Mouse (Mus musculus) limb, embryonic 14.5 days (tissue): ENCODE measurements around the gene Gmds. TPM values are rescaled to one million over a fixed set of nuclear protein-coding genes. Genes with fewer than 3 reads are reported as not detected.
A peak's percentile ranks its signal among the peaks of the same experiment; 100 is the strongest.

Source experiments
- ATAC-seq: fragments of 200-750 bp; cut with Nextera tagmentation; 2 replicates; pipeline ENCODE4 v1.8.0; 2017; ENCODE audit warnings: low read depth, moderate number of reproducible peaks, moderate TSS enrichment; ENCODE audit not compliant: low FRiP score
- DNase-seq: peaks from one replicate; pipeline ENCODE4 v3.0.0-alpha.2; 2015; ENCODE audit warnings: low spot score
- H3K27ac ChIP-seq: fragments of 300-500 bp; sonication (generic); replicated peaks from 2 replicates; pipeline ENCODE4 v1.5.1; 2014; ENCODE audit warnings: low read depth, mild to moderate bottlenecking, low read length, moderate library complexity, mixed read lengths
- H3K27me3 ChIP-seq: fragments of 300-500 bp; sonication (generic); 2 replicates; pipeline ENCODE4 v1.6.1; 2014; ENCODE audit warnings: low read length, mixed read lengths; ENCODE audit not compliant: control insufficient read depth, insufficient read depth
- H3K36me3 ChIP-seq: fragments of 300-500 bp; sonication (generic); 2 replicates; pipeline ENCODE4 v1.6.1; 2014; ENCODE audit warnings: mild to moderate bottlenecking, low read length, moderate library complexity, mixed read lengths; ENCODE audit not compliant: control insufficient read depth, insufficient read depth
- H3K4me1 ChIP-seq: fragments of 300-500 bp; sonication (generic); 2 replicates; pipeline ENCODE4 v1.6.1; 2014; ENCODE audit warnings: antibody characterized with exemption, low read length, mixed read lengths; ENCODE audit not compliant: control insufficient read depth, insufficient read depth
- H3K4me2 ChIP-seq: fragments of 300-500 bp; sonication (generic); replicated peaks from 2 replicates; pipeline ENCODE4 v1.6.1; 2014; ENCODE audit warnings: low read depth, mild to moderate bottlenecking, low read length, moderate library complexity; ENCODE audit not compliant: severe bottlenecking
- H3K4me3 ChIP-seq: fragments of 300-500 bp; sonication (generic); replicated peaks from 2 replicates; pipeline ENCODE4 v1.5.1; 2014; ENCODE audit warnings: low read length
- H3K9ac ChIP-seq: fragments of 300-500 bp; sonication (generic); 2 replicates; pipeline ENCODE4 v1.6.1; 2014; ENCODE audit warnings: mild to moderate bottlenecking, low read depth, low read length, moderate library complexity; ENCODE audit not compliant: severe bottlenecking
- H3K9me3 ChIP-seq: fragments of 300-500 bp; sonication (generic); 2 replicates; pipeline ENCODE4 v1.6.1; 2016; ENCODE audit warnings: low read length; ENCODE audit not compliant: control insufficient read depth
- POLR2A ChIP-seq: fragments of 200-500 bp; IDR thresholded peaks from 2 replicates; pipeline ENCODE4 v1.8.0; 2012; ENCODE audit warnings: inconsistent platforms, mild to moderate bottlenecking, moderate library complexity, borderline replicate concordance; ENCODE audit not compliant: insufficient read depth, insufficient read length; ENCODE audit errors: extremely low read depth
- WGBS: fragments of 180-500 bp; shearing (Covaris S2); extraction: QIAGEN DNeasy Blood & Tissue Kit; methylation state at CpG from one replicate; pipeline ENCODE4 v1.1.7; 2014; 5-methylcytosine and 5-hydroxymethylcytosine counted together
- polyA plus RNA-seq, 2 experiments: library from polyadenylated mRNA; depleted of rRNA in 1 of 2; stranded (reverse) in 1 of 2; unstranded in 1 of 2; fragments of >200 nt; fragmentation: Nextera tagmentation in 1 of 2; extraction: Ambion mirVana in 1 of 2; gene quantifications; 2 replicates each; pipeline versions ENCODE4 v1.2.1 to v1.2.3; 2012 to 2014

Gene Gmds
- polyA plus RNA-seq, 2 experiments: 31.6 to 39.9 TPM

DNA sequence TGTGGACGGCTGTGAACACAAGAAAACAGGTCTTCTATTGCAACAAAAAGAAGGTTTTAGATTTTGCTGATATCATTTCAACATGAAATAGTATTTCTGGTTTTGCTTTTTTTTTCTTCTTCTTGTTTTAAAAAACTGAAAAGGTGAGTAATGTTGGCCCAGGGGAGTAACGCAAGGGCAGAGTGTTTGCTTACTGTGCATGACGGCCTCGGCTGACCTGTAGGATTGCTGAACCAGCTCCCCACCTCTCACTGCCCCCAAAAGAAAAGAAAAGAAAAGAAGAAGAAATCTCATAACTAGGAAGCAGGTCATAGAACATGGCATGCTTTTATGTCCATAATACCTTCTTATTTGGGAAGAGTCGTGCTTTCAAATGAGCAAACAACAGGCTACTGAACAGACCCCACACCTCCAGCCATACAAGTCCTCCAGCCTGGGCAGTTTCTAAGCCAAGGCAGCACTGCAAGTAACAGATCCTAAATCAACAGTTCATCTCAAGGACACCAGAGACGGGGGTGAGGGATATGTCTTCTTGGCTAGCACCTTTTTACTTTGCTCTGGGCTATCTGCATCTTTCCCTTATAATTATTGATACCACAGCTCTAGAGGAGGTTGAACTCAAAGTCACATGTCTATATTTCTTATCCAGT is 303.6 kb downstream of the Gmds start:
- Histone ChIP-seq H3K4me3 (no peak overlapping the region), H3K27ac (no peak overlapping the region), H3K9ac (no peak overlapping the region), H3K36me3 (no peaks in the 10 kb centered on the region), H3K4me1 (peaks cover 21% of the 10 kb centered on the region), H3K9me3 (no peaks in the 10 kb centered on the region), H3K27me3 (peaks cover 19% of the 10 kb centered on the region), H3K4me2 (no peak overlapping the region)
- WGBS: 68% methylated on average over 6 of the region's 6 CpGs
- no peak for DNase-seq
- no peak for ATAC-seq
- no peak for TF ChIP-seq POLR2A

DNA sequence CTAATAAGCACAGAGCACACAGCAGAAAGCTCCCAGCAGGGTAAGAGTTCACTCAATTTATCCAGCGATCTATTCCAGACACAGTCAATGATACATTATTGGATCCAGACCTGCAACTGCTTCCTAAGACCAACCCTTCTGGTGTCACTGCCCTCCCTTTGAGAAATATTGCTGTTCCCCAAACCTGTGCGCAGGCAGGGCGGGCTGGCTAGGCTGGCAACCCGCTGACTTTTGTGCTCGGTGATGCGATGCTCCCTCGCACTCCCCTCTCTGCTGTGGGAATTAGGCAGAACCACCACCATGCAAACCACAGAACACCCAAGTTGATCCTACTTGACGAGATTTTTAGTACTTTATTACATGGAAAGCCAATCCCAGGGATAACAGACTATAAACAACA is 304.4 kb downstream of the Gmds start:
- peaks cover 19% of the 10 kb centered on the region for H3K27me3 ChIP-seq
- no peaks in the 10 kb centered on the region for H3K36me3 ChIP-seq
- ATAC-seq (0 out of 2 replicates have a peak, but pooled peaks have one; percentile 34), DNase-seq (no peak)
- H3K9ac ChIP-seq: no peak overlapping the region
- no peaks in the 10 kb centered on the region for H3K9me3 ChIP-seq
- peaks cover 17% of the 10 kb centered on the region for H3K4me1 ChIP-seq
- WGBS: 22% methylated on average over 8 of the region's 8 CpGs
- H3K4me2 ChIP-seq: no peak overlapping the region
- no peak overlapping the region for H3K27ac ChIP-seq
- TF ChIP-seq POLR2A: no peak
- H3K4me3 ChIP-seq: no peak overlapping the region

DNA sequence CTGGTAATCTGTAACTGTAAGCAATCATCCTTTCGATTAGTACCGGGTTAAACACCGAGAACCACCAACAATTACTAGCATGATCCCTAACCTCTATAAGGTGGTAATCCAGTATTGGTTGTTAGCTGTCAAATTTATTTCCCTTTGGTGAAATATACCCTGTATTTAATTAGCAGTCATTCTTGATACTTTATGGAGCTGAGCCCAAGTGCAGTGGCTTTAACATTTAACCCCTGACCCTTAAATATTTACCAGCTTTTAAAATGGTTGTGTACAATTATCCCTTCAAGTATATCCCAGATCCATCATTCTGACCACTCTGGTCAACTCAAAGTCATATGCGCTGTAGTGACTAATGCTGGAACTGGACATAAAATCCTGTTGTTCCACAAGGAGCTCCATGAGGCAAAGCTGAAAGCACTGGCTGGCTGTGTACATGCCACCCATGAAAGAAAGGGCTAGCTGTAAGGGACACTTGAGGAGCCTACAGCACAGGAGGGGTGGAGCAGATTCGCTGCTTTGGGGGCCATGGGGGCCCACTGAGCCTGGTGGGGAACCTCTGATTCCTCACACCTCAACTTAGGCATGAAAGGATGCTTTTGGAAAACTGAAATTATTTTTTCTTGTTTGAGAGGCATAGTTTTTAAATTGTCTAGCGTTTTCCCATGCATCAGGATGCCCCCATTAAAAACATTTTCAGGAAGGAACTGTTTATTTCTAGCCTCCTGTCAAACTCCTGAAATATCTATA is 312.1 kb downstream of the Gmds start:
- H3K9me3 ChIP-seq: no peaks in the 10 kb centered on the region
- H3K4me3 ChIP-seq: no peak overlapping the region
- no peak overlapping the region for H3K9ac ChIP-seq
- peaks cover 3% of the 10 kb centered on the region; the same call in 1 of the 2 replicates for H3K27me3 ChIP-seq
- no peak for DNase-seq
- no peak for TF ChIP-seq POLR2A
- WGBS: 29% methylated on average over 6 of the region's 6 CpGs
- no peaks in the 10 kb centered on the region for H3K36me3 ChIP-seq
- no peak for ATAC-seq
- H3K4me1 ChIP-seq: peaks cover 11% of the 10 kb centered on the region; the same call in 1 of the 2 replicates
- H3K4me2 ChIP-seq: no peak overlapping the region
- H3K27ac ChIP-seq: no peak overlapping the region

DNA sequence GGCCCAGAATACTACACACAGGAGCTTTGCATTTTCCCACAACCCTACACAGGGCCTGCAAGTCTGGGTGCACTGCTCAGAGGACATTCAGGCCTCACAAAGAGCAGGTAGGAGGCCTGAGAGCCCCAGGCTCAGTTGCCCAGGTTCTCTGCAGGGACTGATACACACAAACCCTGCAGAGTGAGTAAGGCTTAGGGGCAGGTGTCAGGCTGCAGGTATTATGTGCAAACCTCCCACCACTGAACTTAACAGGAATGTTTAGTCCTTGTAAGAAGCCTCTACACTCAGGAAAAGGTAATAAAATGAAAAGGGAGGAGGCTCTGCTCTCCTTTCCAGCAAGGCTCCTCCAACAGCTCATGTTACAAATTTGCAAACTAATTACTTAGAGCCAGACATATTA is 313.7 kb downstream of the Gmds start:
- no peak for TF ChIP-seq POLR2A
- Histone ChIP-seq H3K4me2 (no peak overlapping the region), H3K36me3 (no peaks in the 10 kb centered on the region), H3K27me3 (0 out of 2 replicates have a peak, but pooled peaks cover 3% of the 10 kb centered on the region), H3K27ac (0 out of 2 replicates have a peak overlapping the region, but pooled peaks have one; percentile 20), H3K4me3 (no peak overlapping the region), H3K9ac (no peak overlapping the region), H3K4me1 (peaks cover 13% of the 10 kb centered on the region; the same call in 1 of the 2 replicates), H3K9me3 (no peaks in the 10 kb centered on the region)
- DNase-seq (no peak), ATAC-seq (no peak)

DNA sequence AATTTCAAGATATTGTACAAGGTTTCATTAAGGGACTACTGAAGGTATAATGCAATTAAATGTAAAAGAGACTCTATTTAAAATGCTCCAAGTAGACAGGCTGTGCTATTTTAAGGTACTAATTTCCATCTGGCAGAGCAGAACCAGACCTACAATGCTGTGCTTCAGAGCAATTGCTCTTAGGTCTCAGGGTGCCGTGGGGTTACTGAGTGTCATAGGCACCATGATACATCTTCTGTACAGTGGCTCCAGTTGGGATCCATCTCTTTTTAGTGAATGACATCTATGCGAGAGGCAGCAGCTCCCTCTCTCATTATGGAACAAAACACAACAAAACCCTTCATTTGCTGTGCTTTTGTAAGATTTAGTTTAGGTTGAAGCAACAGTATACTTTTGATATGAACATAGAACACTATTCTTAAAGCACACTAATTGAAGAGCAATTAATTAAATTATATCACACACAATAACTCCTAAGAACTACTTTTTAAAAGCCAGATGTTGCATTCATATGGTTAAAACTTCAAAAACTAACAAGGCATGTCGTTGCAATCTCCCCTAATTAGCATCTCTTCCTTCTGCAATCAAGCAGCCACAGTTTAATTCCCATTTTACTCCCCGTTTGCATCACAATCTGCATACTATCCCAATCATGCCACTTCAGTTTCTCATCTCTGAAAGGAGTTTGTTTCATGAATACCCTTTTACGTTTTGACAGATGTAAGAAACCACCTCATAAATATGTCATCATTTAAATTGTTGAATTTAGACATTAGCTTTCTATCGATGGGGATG is 317.9 kb downstream of the Gmds start:
- no peak overlapping the region for H3K27ac ChIP-seq
- no peak for DNase-seq
- TF ChIP-seq POLR2A: no peak
- H3K4me2 ChIP-seq: no peak overlapping the region
- peaks cover 21% of the 10 kb centered on the region for H3K4me1 ChIP-seq
- H3K9me3 ChIP-seq: no peaks in the 10 kb centered on the region
- H3K9ac ChIP-seq: no peak overlapping the region
- H3K4me3 ChIP-seq: no peak overlapping the region
- 30% methylated on average over 6 of the region's 6 CpGs for WGBS
- H3K36me3 ChIP-seq: no peaks in the 10 kb centered on the region
- ATAC-seq: no peak
- 0 out of 2 replicates have a peak, but pooled peaks cover 3% of the 10 kb centered on the region for H3K27me3 ChIP-seq
